Mouse (Mus musculus) thymus, adult 18-20 months (tissue): ENCODE measurements around the gene Mettl7a1.
"Not testable (repeated sequence)": the region's sequence is repeated elsewhere in the genome, so short reads cannot be mapped to it uniquely, and the experiment has no call there.

ENCODE experiments used
- DNase-seq, 2 experiments: peaks; one replicate each; pipeline ENCODE4 v3.0.0; 2022; ENCODE audit warnings: mixed read lengths in 2 of 2

The Mettl7a1 gene

DNA sequence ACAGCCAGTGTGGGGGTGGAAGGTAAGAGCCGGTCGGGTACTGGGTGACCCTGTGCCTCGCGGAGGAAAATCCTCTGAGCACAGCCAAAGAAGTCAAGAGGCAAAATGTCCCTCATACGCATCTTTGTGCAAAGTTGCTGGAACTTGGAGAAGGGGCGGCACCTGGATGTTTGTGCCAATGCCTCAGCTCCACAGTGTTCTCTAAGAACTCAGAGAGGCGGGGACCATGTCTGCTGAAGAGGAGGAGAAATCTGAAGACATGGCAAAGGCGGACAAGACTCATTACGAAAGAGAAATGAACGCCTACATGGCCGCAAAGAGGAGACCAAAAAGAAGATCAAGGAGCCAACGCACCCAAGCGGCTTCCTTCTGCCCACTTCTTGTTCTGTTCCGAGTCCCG lies 2.4 kb upstream of the Mettl7a1 start:
- no peak for DNase-seq

DNA sequence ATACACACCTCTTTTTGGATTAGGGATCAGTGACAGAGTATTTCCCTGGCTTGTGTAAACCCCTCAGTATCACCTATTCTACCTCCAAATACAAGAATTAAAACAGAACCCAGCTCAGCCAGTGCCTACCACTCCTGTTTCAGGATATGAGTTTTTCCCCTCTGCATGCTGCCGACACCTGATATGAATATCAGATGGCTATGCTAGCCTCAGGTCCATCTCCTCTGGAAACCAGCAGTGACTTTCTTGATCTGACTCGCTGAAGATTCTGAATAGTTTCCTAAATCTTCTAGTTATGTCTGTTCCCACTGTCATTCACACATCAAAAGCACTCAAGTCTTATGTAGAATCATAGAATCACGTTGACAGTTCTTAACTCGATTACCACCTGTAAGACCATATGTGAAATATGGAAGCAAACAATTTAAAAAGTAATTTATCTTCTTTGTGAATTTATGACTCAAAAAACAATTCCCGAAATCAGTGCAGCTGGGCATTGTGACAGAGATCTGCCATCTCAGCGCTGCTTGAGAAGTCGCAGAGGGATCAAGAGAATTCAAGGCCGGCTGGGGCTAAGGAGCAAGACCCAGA lies 417 bp upstream of the Mettl7a1 start:
- DNase-seq = no peak

DNA sequence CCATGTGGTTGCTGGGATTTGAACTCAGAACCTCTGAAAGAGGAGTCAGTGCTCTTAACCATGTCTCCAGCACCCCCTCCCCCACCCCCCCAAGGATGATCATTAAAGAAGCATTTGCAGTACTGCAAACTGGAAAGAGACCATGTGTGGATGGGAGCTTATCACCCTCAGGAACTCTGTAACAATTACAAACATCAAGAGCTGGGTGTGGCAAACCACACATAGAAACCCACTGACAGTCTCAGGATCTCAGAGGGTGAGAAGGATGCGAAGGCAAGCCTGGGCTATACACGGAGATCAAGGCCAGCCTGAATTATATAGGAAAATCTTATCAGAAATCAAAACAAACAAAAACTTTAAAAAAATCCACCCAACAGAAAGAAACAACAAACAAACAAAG lies 2.3 kb downstream of the Mettl7a1 start:
- DNase-seq = no peak

DNA sequence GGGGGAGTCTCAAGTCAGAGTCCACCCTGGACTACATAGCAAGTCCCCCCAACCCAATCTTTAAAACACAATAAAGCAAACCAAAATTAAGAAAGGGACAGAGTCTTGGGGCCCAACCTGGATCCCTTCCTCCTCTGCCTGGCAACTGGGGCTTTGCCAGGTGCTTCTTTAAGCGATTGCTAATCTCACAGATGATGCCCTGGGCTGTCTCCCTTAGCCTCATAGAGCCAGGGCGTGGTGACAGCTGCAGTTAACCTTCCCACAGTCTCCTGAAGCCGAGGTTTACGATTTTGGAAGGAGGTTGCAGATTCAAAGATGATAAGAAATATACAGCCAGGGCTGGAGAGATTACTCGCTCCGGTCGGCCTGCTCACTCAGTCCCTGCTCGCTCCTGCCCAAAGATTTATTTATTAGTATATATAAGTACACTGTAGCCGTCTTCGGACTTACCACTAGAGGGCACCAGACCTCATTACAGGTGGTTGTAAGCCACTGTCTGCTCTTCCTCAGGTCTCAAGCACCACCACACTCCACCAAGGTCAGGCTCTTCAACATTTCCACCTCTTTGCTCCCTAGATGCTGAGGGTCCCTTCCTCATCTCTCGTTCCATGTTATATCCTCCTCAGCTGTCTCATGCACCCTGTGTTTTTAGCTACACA lies 3.6 kb downstream of the Mettl7a1 start:
- DNase-seq = not testable (repeated sequence)

DNA sequence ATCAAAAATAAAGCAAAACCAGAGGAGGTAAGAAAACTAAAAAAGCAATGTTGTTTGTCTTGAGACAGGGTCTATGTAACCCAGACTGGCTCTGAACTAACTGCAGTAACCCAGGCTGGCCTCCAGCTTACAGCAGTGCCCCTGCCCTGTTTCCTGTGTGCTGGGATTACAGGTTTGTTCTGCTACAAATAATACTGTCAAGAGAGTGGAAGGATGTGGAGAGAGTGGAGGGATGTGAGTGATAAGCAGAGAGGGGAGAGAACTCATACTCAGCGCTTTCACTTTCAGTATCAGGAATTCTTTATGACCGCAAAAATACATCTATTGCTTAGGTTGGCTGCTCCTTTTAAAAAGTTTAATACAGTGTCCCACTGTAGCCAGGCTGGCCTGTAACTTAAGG lies 8.4 kb downstream of the Mettl7a1 start:
- no peak for DNase-seq

DNA sequence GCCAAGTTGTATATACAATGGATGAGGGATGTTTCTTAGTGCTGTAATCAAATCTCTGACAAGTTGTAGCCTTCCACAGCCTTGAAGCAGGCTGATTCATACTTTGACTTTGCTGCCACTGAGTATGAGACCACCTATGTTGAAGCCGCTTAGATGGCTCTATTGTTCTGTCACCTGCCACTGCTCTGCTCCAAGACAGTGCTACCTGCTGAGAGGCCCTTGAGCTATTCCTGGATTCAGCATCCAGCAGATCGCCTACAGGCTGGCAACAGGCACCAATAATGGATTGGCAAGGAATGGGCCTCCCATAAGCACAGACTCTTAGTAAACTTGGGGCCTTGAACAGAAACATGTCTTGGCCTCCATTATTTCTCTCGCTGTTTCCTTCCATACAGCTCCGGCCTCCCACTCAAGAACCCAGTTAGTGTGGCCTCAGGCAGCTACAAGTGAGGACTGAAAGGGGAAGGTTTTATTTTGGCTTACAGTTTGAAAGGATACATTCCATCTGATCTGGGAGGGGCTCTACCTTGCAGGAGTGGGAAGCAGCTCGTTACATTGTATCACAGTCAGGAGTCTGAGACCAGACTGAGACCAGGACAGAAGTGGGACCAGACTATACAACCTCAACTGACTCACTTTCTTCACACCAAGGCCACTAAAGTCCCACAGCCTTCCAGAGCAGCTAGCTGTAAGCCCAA lies 10.7 kb downstream of the Mettl7a1 start:
- no peak for DNase-seq

DNA sequence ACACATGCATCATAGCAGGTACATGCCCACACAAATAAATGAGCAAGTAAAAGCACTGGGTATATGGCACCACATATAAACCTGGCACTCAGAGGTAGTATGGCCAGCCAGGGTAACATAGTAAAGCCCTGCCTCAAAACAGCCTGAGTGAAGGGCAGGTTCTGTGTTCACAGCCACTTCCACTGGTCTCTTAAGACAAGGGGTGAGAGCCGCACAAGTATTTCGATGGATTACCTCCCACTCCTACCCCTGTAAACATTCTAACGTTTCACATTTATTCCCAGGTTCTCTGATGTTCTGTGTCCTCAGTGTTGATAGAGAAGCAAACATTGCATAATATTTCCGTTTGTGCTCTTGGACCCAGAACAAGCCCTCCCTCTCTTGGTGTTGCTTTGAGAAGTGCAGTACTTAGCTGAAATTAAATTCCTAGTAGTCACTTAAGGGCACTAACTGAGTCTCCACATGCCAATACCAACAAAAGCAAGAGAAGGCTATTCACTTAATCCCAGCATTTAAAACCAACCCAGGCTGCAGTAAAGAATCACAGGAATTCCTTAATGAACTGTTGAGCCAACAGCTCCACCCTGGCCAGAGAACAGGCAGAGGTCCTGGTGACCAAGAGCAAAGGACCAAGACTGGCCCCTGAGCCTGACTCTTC lies 14.2 kb downstream of the Mettl7a1 start:
- not testable (repeated sequence) for DNase-seq

DNA sequence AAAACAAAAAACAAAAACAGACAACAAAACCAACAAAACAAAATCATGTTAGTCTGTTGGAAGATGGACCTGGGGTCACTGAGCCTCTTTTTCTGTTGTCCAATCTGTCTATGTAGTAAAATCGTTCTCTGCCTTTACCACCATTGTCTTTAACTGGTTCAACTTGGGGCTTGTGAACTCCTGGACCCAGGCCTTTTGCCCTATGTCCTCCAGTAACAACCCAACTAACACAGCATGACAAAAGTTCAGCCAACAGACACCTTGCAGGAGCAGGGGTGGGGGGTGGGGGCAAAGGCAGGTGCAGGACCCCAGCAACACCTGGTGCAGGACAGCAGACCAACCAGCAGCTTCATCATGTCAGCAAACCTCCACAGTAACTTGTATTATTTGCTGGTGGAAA lies 15.9 kb downstream of the Mettl7a1 start:
- DNase-seq = no peak

DNA sequence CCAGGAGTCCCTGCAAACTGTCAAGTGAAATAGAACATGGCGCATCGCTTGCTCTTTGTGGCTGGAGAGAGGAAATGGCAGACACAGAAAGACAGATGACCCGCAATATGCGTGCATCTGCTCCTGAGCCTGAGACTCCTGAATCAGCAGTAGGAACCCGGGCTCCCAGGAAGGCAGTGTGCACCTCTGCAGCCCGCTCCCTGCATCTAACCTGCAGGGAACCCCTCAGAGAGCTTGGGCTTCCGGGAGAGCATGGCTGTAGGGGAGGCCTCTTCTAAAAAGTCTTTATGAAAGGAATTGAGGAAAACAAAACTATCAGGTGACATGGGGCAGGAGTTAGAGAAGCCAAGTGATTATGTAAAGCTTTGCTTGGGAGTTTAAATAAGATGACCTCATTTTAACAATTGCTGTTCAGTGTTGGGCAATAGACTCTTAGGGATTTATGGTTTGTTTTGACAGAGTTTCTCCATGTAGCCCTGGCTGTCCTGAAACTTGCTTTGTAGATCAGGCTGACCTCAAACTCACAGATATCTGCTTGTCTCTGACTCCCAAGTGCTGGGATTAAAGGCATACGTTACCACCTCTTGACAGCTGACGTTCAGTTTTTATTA lies 16.5 kb downstream of the Mettl7a1 start:
- no peak for DNase-seq

DNA sequence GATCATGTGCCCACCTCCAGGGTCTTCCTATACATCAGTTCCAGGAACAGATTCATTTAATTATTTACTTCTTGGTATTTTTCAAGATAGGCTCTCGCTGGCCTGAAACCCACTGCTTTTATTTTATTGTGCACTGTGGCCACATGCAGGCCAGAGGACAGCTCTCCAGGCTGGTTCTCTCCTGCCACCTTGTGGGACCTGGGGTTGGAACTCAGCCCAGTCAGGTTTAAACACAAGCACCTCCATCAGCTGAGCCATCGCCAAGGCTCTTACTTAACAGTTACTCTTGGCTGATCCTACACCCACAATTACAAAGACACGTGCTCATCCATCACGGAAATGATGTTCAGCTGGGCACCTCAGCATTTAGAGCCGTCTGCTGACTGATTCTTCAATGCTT lies 17.2 kb downstream of the Mettl7a1 start:
- DNase-seq = no peak

DNA sequence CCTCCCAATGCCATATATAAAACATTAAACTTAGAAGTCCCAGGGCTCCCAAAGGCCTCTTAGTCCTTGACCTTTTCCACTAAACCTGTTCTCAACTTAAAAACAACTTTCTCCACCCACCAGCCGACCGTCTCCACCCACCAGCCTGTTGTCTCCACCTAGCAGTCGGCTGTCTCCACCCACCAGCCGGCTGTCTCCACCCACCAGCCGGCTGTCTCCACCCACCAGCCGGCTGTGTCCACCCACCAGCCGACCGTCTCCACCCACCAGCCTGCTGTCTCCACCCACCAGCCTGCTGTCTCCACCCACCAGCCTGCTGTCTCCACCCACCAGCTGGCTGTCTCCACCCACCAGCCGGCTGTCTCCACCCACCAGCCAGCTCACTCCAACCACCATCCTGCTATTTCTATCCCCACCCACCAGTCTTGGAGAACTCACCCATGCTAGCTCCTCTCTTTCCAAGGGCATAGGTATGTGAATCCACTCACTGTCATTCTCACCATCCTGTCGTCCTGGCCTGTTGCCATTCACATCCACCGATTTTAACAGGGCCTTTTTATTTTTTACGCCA lies 20.2 kb downstream of the Mettl7a1 start:
- no peak for DNase-seq

DNA sequence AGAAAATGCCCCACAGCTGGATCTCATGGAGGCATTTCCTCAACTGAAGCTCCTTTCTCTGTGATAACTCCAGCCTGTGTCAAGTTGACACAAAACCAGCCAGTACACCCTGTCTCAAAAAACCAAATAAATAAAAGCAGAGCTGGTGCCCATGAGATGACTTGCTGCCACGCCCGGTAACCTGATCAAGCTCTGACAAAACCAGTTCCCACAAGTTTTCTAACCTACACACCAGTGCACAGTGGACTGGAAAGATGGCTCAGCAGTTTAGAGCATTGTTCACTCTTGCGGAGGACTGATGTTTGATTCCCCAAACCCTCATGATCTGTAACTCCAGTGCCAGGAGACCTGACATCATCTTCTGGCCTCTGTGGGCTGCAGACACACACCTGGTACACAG lies 21.3 kb downstream of the Mettl7a1 start:
- DNase-seq = no peak

DNA sequence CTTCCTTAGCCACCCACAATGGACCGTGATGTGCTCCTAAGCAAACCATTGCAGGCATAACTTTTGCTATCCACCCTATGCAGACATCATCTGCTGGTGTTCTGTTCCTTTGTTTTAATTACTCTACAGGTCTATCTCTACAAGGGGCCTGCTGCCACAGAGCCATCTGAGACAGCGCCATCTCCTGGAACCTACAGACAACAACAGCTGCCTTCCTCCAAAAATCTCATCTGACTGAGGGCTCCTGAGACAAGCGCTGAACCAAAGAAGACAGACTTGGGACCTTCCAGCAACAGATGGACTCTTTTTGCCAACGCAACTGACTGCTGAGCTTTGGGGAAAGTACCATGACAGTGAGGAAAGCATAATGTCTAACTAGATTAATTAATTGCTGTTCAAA lies 24.1 kb downstream of the Mettl7a1 start:
- not testable (repeated sequence) for DNase-seq

DNA sequence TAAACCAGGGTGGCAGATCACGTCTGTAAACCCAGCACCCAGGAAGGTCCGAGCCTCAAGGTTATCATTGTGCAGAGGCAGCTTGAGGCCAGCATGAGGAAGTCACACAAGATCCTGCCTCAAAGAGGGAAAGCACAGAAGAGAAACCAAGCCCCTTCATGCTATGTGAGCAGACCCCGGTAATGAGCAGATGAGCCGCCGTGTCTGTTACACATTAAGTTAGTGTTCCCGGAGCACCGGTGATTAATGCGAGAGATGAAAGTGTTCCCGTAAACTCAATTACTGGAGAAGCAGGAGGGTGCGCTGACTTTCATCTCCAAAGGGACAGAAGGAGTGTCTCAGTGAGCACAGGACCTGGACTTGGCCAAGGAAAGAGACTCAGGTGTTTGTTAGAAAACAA lies 25.4 kb downstream of the Mettl7a1 start:
- not testable (repeated sequence) for DNase-seq

DNA sequence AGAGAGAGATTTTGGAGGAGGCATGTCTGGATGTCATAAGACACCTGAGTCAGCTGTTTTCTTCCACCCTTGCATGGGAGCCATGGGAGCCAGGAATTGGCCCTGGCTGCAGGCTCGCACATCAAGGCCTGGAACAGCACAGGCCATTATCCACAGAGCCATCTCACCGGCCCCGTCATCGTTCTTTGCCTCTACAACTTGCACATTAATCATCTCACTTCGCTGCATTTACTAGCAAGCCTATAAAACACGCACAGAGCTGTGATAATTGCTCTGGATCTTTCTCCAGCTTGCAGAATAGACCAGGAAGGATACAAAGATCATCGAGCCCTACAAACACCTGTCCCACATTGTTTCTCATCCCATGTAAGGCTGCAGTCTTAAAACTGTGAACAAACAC lies 26.8 kb downstream of the Mettl7a1 start:
- no peak for DNase-seq

DNA sequence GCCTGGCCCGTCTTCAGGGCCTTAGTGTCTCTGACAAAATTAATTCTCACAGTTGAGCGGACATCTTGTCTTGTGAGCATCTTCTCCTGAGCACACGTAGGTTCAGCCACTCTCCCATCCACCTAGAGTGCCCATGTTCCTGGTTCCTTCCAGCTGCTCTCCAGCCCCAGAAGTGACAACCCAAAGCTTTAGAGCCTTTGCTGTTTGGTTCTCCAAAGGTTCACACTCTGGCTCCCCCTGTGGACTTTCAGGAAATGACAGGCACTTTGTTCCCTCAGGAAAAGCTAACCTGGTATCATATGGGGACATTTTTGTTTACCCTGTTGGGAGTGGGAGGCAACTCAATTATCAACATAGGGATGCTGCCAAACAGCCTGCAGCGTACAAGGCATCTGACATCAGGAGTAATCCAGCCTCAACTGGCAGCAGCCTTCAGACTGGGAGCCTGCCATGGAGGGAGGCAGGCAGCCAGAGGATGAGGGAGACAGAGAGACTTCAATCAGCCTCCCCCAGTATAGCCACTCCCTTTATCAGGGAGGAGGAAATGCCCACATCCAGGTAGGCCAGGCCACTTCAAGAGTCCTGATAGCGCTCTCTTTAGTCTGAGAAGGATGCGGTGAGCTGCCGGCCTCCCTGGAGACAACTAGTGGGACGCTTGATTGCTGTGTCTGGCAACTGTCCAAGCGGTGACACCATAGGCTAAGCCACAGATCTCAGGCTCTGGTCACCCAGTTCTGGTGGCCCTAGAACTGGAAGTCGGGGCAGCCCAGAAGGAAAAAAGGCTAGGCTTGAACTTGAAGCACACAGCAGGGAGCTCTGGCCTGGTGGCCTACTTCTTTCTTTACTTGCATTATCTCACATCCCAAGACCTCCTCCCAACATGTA lies 28.4 kb downstream of the Mettl7a1 start:
- DNase-seq = not testable (repeated sequence)

DNA sequence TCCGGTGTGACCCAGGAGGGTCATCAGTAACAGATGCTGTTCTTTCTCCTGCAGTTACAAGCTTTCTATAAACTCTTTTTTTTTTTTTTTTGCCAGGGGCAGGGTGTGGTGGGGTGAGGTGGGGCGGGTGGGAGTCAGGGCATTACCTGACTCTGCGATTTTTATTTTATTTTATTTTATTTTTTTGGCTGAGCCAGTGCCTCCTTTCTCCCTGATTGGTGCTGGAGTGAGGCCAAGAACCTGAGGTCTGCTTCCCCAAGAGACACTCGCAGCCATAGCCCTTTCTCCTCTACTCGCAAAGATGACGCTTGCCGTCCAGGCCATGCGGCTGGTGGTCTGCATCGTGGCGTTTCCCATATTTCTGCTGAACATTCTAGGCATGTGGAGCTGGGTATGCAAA lies 30.7 kb downstream of the Mettl7a1 start, which contains the start of gene Mettl7a3:
Mettl7a3 (plus strand) TSS at position 301 of the 400 bp plus-strand sequence.
- DNase-seq = no peak

DNA sequence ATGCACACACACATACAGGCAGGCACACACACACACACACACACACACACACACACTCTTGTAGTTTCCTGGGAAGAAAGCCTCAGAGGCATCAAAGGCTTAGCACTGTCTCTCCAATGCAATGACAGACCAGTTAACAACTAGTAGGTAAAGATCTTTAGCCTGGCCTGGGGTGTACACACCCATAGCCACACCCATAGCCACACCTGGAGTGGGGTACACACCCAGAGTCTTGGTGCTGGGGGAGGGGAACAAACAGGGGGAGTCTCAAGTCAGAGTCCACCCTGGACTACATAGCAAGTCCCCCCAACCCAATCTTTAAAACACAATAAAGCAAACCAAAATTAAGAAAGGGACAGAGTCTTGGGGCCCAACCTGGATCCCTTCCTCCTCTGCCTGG lies 33.4 kb downstream of the Mettl7a1 start:
- not testable (repeated sequence) for DNase-seq

DNA sequence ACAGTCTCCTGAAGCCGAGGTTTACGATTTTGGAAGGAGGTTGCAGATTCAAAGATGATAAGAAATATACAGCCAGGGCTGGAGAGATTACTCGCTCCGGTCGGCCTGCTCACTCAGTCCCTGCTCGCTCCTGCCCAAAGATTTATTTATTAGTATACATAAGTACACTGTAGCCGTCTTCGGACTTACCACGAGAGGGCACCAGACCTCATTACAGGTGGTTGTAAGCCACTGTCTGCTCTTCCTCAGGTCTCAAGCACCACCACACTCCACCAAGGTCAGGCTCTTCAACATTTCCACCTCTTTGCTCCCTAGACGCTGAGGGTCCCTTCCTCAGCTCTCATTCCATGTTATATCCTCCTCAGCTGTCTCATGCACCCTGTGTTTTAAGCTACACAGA lies 33.9 kb downstream of the Mettl7a1 start:
- DNase-seq = peak; percentile 26 to 36

DNA sequence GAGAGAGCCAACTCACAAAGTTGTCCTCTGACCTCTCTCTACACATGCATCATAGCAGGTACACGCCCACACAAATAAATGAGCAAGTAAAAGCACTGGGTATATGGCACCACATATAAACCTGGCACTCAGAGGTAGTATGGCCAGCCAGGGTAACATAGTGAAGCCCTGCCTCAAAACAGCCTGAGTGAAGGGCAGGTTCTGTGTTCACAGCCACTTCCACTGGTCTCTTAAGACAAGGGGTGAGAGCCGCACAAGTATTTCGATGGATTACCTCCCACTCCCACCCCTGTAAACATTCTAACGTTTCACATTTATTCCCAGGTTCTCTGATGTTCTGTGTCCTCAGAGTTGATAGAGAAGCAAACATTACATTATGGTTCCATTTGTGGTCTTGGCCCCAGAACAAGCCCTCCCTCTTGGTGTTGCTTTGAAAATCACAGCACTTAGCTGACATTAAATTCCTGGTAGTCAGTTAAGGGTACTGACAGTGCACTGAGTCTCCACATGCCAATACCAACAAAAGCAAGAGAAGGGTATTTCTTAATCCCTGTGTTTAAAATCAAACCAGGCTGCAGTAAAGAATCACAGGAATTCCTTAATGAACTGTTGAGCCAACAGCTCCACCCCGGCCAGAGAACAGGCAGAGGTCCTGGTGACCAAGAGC lies 37.5 kb downstream of the Mettl7a1 start:
- not testable (repeated sequence) for DNase-seq

DNA sequence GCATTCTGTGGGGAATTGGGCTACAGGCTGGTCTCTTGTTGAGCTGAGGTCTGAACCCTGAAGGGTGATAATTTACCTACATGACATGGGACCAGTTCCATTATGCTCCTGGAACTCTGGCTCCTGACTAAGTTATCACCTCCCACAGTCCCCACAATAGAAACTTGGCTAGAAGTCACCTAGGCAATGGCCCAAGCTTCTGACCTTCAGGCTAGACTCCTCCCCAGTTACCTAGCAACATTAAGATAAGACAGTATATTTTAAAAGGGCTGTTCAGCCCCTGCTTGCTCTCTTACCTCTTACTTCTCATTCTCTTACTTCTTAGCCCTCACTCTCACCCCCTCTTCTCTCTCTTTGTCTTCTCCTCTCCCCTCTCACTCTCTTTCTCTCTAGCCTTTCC lies 41.5 kb downstream of the Mettl7a1 start:
- DNase-seq = no peak
